Mouse (Mus musculus): ENCODE data around the gene Plcl2. TPM values are rescaled to one million over a fixed set of nuclear protein-coding genes. Genes with fewer than 3 reads are reported as not detected.
"Not testable (repeated sequence)": the region's sequence is repeated elsewhere in the genome, so short reads cannot be mapped to it uniquely, and the experiment has no call there.

Gene Plcl2
- polyA plus RNA-seq, 1 experiment from 2014 or later = 9.3 TPM

- Histone ChIP-seq H3K9me3 (replicated peaks) (no peaks in the 10 kb centered on the region), H3K27ac (replicated peaks) (no peak overlapping the region), H3K4me3 (replicated peaks) (no peak overlapping the region), H3K27me3 (replicated peaks) (no peaks in the 10 kb centered on the region), H3K36me3 (no peaks in the 10 kb centered on the region), H3K9ac (replicated peaks) (no peak overlapping the region), H3K4me1 (no peaks in the 10 kb centered on the region), H3K4me2 (no peak overlapping the region)
- WGBS = 79% methylated on average over 2 of the region's 2 CpGs
- no peak for ATAC-seq (ENCODE audit: low FRiP score)
Observed at GRCm38 (mm10) chr17:50552130-50552529, 42.9 kb downstream of the Plcl2 start.

- H3K9ac ChIP-seq (replicated peaks) = no peak overlapping the region
- H3K9me3 ChIP-seq (replicated peaks) = no peaks in the 10 kb centered on the region
- no peak for ATAC-seq (ENCODE audit: low FRiP score)
- 80% methylated on average over 12 of the region's 12 CpGs for WGBS
- no peaks in the 10 kb centered on the region; the same call in 1 of the 2 replicates for H3K4me1 ChIP-seq
- no peak overlapping the region for H3K4me2 ChIP-seq
- no peak overlapping the region for H3K27ac ChIP-seq (replicated peaks)
- H3K36me3 ChIP-seq = no peaks in the 10 kb centered on the region
- no peaks in the 10 kb centered on the region for H3K27me3 ChIP-seq (replicated peaks)
- no peak overlapping the region for H3K4me3 ChIP-seq (replicated peaks)
Observed at GRCm38 (mm10) chr17:50557566-50558238, 48.5 kb downstream of the Plcl2 start.

- Histone ChIP-seq H3K27ac (replicated peaks) (no peak overlapping the region), H3K9me3 (replicated peaks) (no peaks in the 10 kb centered on the region), H3K4me3 (replicated peaks) (no peak overlapping the region), H3K9ac (replicated peaks) (no peak overlapping the region), H3K36me3 (no peaks in the 10 kb centered on the region), H3K4me1 (no peaks in the 10 kb centered on the region; the same call in 1 of the 2 replicates), H3K4me2 (no peak overlapping the region), H3K27me3 (replicated peaks) (no peaks in the 10 kb centered on the region)
- ATAC-seq (ENCODE audit: low FRiP score) = no peak
- 86% methylated on average over 4 of the region's 4 CpGs for WGBS
Observed at GRCm38 (mm10) chr17:50558239-50558625, 49.0 kb downstream of the Plcl2 start.

- Histone ChIP-seq H3K27me3 (replicated peaks) (no peaks in the 10 kb centered on the region), H3K4me1 (peaks cover 9% of the 10 kb centered on the region), H3K4me2 (no peak overlapping the region), H3K36me3 (no peaks in the 10 kb centered on the region), H3K9ac (replicated peaks) (no peak overlapping the region), H3K27ac (replicated peaks) (no peak overlapping the region), H3K9me3 (replicated peaks) (no peaks in the 10 kb centered on the region), H3K4me3 (replicated peaks) (no peak overlapping the region)
- 33% methylated on average over 8 of the region's 8 CpGs for WGBS
- no peak for ATAC-seq (ENCODE audit: low FRiP score)
Observed at GRCm38 (mm10) chr17:50565376-50566123, 56.3 kb downstream of the Plcl2 start.

- Histone ChIP-seq H3K27ac (replicated peaks) (no peak overlapping the region), H3K9me3 (replicated peaks) (no peaks in the 10 kb centered on the region), H3K4me2 (no peak overlapping the region), H3K4me1 (peaks cover 9% of the 10 kb centered on the region), H3K27me3 (replicated peaks) (no peaks in the 10 kb centered on the region), H3K4me3 (replicated peaks) (no peak overlapping the region), H3K9ac (replicated peaks) (no peak overlapping the region), H3K36me3 (no peaks in the 10 kb centered on the region)
- WGBS = 95% methylated on average over 2 of the region's 2 CpGs
- no peak for ATAC-seq (ENCODE audit: low FRiP score)
Observed at GRCm38 (mm10) chr17:50568846-50569245, 59.6 kb downstream of the Plcl2 start.

GRCm38 (mm10) chr17:50570228-50570627, 61.0 kb downstream of the Plcl2 start:
- not testable (repeated sequence) for H3K4me2 ChIP-seq; H3K9ac ChIP-seq (replicated peaks); H3K27me3 ChIP-seq (replicated peaks); H3K9me3 ChIP-seq (replicated peaks); ATAC-seq (ENCODE audit: low FRiP score); H3K27ac ChIP-seq (replicated peaks); H3K4me1 ChIP-seq; H3K4me3 ChIP-seq (replicated peaks); H3K36me3 ChIP-seq
- whole genome bisulfite sequencing = 96% methylated on average over 5 of the region's 5 CpGs

GRCm38 (mm10) chr17:50570681-50571398, 61.6 kb downstream of the Plcl2 start:
- no peak overlapping the region for H3K9ac ChIP-seq (replicated peaks)
- no peak overlapping the region for H3K4me2 ChIP-seq
- no peak overlapping the region for H3K27ac ChIP-seq (replicated peaks)
- no peak for ATAC-seq (ENCODE audit: low FRiP score)
- 85% methylated on average over 5 of the region's 5 CpGs for WGBS
- H3K27me3 ChIP-seq (replicated peaks) = no peaks in the 10 kb centered on the region
- H3K36me3 ChIP-seq = no peaks in the 10 kb centered on the region
- H3K9me3 ChIP-seq (replicated peaks) = no peaks in the 10 kb centered on the region
- no peak overlapping the region for H3K4me3 ChIP-seq (replicated peaks)
- peaks cover 3% of the 10 kb centered on the region for H3K4me1 ChIP-seq

DNA sequence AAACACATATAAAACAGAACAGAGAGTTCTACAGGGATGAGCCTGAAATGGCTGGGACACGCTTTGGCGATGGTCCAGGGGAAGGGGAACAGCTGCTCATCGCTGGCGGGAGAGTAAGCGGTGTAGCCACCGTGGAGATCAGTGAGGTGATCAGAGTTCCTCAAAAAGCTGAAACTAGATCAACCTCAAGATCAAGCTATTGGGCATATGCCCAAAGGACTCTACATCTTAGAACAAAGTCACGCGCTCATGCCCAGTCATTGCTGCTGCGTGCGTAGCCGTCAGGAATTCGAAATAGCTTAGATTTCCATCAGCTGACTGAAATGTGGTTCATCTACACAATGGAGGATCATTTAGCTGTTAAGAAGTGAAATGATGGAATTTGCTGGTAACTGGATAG, 65.0 kb downstream of the Plcl2 start:
- no peak overlapping the region for H3K27ac ChIP-seq (replicated peaks)
- no peaks in the 10 kb centered on the region for H3K36me3 ChIP-seq
- no peak overlapping the region for H3K4me3 ChIP-seq (replicated peaks)
- no peaks in the 10 kb centered on the region for H3K9me3 ChIP-seq (replicated peaks)
- WGBS = 79% methylated on average over 12 of the region's 12 CpGs
- no peaks in the 10 kb centered on the region for H3K27me3 ChIP-seq (replicated peaks)
- no peak for ATAC-seq (ENCODE audit: low FRiP score)
- no peak overlapping the region for H3K9ac ChIP-seq (replicated peaks)
- H3K4me1 ChIP-seq = no peaks in the 10 kb centered on the region
- no peak overlapping the region for H3K4me2 ChIP-seq

- H3K27ac ChIP-seq (replicated peaks) = no peak overlapping the region
- 88% methylated on average over 3 of the region's 3 CpGs for WGBS
- H3K27me3 ChIP-seq (replicated peaks) = no peaks in the 10 kb centered on the region
- H3K36me3 ChIP-seq = no peaks in the 10 kb centered on the region
- H3K9me3 ChIP-seq (replicated peaks) = no peaks in the 10 kb centered on the region
- H3K4me2 ChIP-seq = no peak overlapping the region
- H3K4me1 ChIP-seq = no peaks in the 10 kb centered on the region
- no peak overlapping the region for H3K4me3 ChIP-seq (replicated peaks)
- no peak for ATAC-seq (ENCODE audit: low FRiP score)
- H3K9ac ChIP-seq (replicated peaks) = no peak overlapping the region
Observed at GRCm38 (mm10) chr17:50580416-50580815, 71.2 kb downstream of the Plcl2 start.

GRCm38 (mm10) chr17:50586834-50587233, 77.6 kb downstream of the Plcl2 start:
- 93% methylated on average over 5 of the region's 5 CpGs for WGBS
- Histone ChIP-seq H3K27me3 (replicated peaks) (no peaks in the 10 kb centered on the region), H3K9ac (replicated peaks) (no peak overlapping the region), H3K9me3 (replicated peaks) (no peaks in the 10 kb centered on the region), H3K4me1 (no peaks in the 10 kb centered on the region), H3K36me3 (no peaks in the 10 kb centered on the region), H3K27ac (replicated peaks) (no peak overlapping the region), H3K4me2 (no peak overlapping the region), H3K4me3 (replicated peaks) (no peak overlapping the region)
- ATAC-seq (ENCODE audit: low FRiP score) = no peak

GRCm38 (mm10) chr17:50587941-50588340, 78.7 kb downstream of the Plcl2 start:
- no peak overlapping the region for H3K27ac ChIP-seq (replicated peaks)
- H3K4me3 ChIP-seq (replicated peaks) = no peak overlapping the region
- H3K9me3 ChIP-seq (replicated peaks) = no peaks in the 10 kb centered on the region
- no peaks in the 10 kb centered on the region for H3K4me1 ChIP-seq
- no peaks in the 10 kb centered on the region for H3K27me3 ChIP-seq (replicated peaks)
- H3K36me3 ChIP-seq = no peaks in the 10 kb centered on the region
- 65% methylated on average over 3 of the region's 3 CpGs for WGBS
- ATAC-seq (ENCODE audit: low FRiP score) = no peak
- H3K9ac ChIP-seq (replicated peaks) = no peak overlapping the region
- no peak overlapping the region for H3K4me2 ChIP-seq

- Histone ChIP-seq H3K4me1 (peaks cover 7% of the 10 kb centered on the region), H3K4me3 (replicated peaks) (no peak overlapping the region), H3K9me3 (replicated peaks) (no peaks in the 10 kb centered on the region), H3K27ac (replicated peaks) (no peak overlapping the region), H3K36me3 (no peaks in the 10 kb centered on the region), H3K9ac (replicated peaks) (no peak overlapping the region), H3K4me2 (no peak overlapping the region), H3K27me3 (replicated peaks) (no peaks in the 10 kb centered on the region)
- 81% methylated on average over 6 of the region's 6 CpGs for WGBS
- ATAC-seq (ENCODE audit: low FRiP score) = no peak
Observed at GRCm38 (mm10) chr17:50600178-50600577, 91.0 kb downstream of the Plcl2 start.
